Mouse (Mus musculus): ENCODE measurements around the gene Slc4a4.

Gene Slc4a4

DNA sequence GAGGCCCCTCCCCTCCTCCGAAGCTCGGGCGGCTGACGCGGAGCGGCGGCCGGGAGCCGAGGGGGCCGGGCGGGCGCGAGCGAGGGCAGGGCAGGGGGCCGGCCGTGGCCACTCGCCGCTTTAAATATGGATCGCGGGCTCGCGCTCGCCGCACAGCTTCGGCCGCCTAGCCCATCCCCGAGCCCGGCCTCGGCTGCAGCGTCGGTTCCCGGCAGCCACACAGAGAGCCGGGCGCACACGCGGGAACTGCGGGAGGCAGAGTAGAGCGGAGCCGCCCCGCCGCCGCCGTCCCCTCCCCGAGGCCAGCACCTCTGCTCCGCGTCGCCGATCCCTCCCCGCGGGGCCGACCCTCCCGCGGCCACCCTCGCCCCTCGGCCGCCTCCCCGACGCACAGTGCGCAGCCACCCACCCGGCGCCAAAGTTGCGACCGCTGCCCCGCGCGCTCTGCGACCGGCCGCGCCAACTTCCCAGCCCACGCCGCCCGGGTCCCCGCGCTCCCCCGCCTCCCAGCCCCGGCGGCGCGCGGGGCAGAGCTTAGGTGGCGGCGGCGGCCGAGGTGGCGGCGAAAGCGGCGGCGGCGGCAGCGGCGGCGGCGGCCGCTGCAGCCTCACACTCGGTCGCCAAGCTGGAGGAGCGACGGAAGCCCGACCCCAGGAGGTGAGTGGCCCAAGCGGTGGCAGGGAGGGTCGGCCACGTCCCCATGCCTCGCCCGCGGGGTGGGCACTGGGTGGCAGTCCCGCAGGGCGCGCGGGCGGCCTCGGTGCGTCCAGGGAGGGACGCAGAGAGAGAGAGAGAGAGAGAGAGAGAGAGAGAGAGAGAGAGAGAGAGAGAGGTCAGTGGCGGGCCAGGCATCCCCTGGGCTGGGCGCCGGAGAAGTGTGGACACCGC lies at the start of gene Slc4a4:
Gene Slc4a4, plus strand, starts transcription at position 151 of the 888 bp plus-strand sequence.
- peak; percentile 81 for DNase-seq

DNA sequence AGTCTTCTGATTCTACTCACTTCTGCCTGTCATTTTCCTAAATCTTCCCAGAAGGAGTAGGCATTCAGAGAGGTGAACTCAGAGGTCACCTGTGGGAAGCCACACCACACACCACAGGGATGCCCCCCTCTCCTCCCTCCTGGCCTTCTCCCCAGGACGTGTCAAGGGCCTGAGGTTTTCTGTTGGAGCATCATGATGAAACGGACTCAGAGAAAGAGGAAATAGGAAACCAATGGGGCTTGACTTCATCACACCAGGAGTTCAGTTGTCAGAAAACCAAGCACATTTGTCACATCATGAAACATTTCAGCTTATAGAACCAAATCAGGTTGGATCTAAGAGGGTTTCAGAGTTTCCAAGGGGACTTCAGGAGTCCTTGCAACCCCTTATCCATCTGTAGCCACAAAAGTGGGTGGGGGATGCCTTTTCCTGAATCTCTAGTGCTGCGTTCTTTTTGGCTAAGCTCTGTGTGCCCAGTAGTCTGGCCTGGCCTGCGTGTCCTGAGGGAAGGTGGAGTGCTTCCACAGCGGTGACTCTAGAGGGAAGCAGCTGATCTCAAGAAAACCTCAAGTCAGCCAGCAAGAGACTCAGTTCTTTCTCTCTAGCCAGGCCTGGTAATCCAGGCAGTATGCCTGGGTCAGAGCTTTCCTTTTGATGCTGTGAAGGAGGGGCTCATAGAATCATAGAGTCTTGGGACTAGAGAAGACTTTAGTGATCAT lies 46.4 kb upstream of the Slc4a4 start:
- no peak for DNase-seq

DNA sequence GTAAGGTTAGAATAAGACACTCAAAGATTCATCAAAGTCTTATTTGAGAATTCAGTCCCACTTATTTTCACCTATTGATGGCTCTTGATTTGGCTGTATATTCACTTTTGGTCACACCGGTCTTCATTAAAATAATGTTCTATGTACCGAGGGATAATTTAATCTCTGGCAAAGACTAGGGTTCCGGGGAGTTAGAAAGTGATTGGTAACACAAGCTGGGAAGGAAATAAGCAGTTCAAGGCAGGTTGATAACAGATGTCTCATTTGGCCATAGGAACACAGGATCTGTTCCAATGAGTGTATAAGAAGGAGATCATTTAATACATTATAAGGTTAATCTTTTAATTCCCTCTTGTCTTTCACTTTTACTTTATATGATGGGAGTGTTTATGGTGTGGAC lies 29.3 kb upstream of the Slc4a4 start:
- DNase-seq, result no peak

DNA sequence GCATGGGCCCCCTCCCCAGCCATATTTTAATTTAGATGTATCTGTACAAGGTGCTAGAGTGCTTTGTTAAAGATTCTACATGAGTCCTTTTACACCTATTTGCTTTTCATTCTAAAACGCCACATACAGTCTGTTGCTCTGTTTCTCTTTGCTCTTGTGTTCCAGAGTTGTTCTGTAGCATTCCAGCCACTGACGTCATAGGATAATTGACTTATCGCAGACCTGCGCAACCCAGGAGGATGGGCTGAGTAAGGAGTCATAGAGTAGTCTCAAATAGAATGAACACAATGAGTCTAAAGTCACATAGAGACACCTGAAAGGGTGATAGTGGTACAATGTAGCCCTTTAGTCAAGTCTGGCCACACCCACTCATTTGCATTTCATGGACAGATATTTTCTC lies 28.8 kb upstream of the Slc4a4 start:
- DNase-seq, result no peak

DNA sequence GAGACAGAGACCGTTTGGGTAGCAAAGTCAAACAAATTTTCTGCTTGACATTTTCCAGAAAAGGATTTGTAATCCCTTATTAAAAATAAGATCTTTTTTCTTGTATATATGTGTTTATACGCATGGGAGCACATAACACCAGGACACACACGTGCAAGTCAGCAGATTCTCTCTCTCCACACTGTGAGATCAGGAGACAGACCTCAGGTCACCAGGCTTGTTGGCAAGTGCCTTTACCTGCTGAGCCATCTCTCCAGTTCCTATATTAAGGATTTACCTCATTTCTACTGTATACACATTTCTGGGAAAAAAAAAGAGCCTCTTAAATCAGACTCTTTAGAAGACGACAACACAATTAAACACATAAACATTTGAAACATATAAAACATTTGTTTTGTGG lies 28.4 kb upstream of the Slc4a4 start:
- no peak for DNase-seq

DNA sequence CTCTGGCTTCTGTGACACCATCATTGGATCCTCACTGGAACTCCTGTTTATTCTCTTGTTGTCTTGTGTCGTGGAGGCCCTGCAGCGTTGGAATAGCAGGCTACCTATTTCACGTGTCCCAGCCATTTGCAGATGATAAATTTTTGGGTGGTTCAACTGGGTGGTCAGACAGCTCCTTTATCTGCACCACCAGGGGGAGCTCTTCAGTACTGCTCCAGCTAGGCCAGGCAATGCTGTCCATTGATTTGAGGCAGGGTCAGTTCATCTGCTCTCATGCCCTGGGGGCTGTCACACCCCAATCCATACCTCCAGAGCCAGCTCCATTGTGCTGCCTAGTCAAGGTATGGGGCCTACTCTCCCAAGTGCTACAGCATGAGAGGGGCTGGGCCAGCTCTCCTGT lies 24.5 kb upstream of the Slc4a4 start:
- peak; percentile 47 for DNase-seq

DNA sequence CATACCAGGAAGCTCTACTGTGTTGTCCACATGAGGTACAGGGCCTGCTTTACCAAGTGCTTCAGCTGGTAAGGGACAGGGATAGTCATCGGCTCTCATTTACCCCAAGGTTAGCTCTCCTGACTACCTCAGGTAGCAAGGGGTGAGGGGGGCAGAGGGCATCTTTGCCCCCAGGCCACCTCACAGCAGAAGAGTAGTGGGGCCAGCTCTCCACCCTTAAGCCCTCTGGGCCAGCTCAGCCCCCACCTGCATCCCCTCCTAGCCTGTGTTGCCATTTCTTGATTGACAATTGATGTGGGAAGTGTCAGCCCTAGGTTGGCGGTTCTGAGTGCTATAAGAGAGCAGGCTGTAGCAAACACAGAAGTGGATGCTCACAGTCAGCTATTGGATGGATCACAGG lies 23.8 kb upstream of the Slc4a4 start:
- DNase-seq, result no peak

DNA sequence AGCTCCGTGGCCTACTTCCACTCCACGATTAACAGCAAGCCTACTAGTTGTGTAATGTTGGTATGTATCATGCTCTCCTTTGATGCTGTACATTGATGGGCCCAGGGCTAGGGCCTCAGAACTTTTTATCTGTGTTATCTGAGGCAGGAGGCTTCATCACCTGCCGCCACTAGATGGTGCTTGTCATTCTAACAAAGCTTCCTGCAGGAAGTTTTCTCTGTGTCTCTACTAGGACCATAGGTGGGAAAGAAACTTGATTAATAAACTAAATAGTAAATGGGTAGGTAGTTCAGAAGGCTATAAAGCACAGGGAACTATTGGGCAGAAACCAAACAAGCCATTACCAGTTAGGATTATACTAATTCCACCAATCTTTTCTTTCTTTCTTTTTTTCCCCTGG lies 2.5 kb upstream of the Slc4a4 start:
- peak; percentile 72 for DNase-seq

DNA sequence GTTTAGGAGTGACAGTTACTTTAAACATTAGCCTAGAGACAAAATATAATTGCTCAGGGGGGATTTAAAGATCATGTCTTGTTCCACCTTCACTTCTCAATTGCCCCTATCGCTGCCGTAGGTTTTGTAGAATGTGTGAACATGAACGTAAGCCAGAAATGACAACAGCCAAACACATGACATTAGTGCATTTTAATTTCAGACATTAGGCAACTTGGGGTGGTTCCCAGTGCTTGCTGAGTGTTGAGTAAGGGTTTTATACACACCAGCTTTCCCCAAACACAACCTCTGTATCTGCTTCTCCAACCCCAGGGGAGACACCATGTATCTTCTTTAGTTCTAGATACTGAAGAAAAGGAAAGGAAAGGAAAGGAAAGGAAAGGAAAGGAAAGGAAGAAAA lies 1.1 kb upstream of the Slc4a4 start:
- DNase-seq, result no peak

DNA sequence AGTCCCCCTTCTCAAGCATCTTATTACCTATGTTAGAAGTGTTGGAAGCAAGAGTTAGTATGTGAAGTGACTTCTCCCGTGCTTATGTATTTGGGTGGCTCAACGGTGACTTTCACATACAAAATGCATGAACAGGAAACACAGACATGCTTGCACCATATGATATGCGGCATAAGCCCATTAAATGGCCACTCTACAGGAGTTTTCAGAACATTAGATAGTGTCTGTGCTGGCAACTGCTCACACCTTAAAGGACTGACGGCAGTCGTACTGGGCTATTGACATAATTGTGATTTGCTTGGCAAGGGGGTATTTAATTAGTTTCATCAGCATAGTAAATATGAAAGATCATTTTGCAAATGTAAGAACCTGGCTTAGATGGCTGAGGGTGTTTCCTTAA lies 674 bp upstream of the Slc4a4 start:
- no peak for DNase-seq

DNA sequence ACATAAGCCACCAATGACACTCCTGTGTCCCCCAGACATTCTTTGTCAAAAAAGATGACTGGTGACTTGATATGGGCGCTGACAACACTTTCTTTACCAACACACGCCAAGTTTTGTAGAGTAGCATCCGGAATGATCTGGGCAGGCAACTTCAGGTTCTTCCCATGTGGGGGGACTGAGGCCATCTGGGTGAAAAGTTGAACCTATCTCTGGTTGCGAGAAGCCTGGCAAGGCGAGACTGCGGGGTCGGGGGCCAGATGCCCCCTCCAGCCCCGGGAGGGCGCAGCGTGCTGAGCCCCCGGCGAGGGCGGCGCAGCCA lies 310 bp upstream of the Slc4a4 start:
- DNase-seq, result no peak

DNA sequence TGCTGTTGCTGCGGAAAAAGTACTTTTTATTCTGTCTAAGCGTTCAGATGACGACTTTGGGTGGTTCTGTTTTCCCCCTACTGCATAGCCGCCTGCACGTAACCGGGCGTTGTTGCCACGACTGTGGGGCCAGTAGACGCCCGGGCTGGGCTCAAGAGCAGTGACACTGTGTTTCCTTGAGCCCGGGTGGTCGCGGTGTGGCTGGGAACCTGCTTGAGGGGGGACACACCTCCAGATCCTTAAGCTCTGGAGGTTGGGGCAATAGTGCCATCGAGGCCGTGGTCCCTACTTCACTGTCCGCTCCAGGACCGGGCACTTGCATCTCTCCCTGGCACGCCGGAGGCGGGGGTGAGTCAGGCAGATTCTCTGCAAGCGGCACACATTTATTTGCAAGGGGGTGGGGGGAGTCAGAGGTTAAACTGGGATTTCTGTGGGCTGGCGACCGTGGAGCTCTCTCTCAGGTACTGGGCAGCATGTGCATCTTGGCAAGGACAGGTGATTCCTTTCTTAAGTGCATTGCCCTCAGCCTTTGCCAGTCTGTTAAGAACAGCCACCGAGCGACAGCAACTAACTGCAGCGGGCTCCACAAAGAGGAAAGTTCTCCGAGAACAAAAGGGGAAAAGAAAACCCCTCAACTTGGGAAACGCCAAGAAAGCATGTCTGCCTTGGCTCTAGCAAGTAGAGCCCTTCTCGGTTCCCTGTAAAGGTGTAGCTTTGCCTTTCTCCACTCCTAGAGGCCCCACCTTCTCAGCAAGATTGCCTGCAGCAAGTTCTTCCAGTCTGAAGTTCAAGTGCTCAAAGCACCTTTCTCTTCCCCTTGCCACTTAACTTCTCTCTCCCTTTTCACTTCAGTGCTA lies 1.2 kb downstream of the Slc4a4 start:
- peak; percentile 12 for DNase-seq

DNA sequence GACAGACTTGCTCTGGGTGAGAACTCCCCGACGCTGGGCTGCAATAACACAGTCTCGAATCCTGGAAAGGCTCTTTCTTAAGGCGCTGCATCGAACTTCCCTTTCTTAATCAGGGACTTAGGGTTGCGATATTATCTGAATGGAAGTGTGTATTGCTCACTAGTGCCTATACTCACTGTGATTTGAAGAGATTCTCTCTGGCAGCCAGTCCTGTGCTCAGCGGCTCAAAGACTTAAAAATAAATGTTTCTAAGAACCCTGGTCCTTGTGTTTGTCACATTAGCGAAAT lies 1.7 kb downstream of the Slc4a4 start:
- DNase-seq, result no peak

DNA sequence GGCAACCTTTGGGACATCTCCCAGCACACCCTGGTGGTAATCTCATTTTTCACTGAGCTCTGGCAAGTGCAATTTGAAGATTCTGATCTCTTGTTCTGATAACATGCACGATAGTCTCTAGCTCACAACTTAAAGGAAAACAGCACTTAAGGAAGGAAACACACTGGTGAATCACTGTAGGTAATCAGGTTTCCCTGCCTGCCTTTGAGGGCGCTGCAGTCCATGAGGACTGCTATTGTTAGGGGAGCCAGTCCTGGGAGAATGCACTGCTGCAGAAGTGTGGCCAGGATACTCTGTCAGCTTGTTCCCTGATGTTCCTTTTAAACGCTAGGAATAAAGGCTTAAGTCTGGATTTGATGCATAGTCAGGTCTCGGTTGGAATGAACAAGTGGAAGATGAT lies 2.7 kb downstream of the Slc4a4 start:
- DNase-seq, result no peak

DNA sequence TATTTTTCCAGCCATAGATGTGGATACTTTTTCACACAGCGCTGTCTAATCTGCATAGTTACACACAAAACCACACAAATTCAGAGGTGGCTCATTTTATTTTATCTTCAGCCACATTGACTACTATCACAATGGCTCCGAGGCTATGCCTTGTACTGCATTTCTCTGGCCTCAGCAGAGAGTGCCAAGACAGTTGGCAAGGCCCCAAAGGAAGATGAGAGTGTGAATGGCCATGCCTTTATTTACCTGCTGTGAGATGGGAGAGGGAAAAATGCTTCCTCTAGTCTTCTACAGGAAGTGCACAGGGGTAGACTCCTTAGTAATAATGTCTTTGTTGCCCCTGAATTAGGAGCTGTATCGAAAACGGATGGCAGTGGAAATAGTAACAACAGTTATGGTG lies 3.5 kb downstream of the Slc4a4 start:
- no peak for DNase-seq

DNA sequence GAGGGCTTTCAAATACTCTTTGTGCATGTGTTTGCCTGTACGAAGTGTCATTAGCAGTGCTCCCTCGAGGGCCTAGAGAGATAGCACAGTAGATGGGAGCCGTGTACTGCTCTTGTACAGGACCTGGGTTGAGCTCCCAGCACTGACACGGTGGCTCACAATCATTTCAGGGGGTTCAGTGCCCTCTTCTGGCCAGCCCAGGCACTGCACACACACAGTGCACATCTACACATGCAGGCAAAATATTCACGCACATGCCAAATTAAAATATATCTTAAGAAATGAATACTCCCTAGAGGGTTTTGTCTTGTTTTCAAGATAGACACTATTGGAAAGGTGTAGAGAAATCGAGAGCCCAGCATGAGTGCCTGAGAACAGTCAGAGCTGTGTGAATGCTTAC lies 10.0 kb downstream of the Slc4a4 start:
- no peak for DNase-seq

DNA sequence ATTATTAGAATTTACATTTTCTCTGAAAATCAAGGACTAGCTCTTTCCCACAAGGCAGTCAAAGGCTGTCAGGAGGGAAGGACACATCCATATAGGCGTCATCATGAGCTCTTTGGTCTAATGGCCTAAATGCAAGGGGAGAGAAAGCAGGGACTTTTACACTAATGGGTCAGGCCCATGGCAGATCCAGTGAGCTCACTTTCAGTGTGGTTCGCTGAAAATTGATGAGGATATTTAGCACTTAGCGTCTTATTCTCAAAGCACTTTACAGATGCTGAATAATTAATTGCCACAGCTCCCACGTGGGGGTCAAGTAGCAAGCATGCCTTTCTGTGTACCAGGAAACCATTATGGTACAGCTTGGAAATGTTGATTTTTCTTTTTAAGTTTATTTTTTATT lies 16.5 kb downstream of the Slc4a4 start:
- no peak for DNase-seq

DNA sequence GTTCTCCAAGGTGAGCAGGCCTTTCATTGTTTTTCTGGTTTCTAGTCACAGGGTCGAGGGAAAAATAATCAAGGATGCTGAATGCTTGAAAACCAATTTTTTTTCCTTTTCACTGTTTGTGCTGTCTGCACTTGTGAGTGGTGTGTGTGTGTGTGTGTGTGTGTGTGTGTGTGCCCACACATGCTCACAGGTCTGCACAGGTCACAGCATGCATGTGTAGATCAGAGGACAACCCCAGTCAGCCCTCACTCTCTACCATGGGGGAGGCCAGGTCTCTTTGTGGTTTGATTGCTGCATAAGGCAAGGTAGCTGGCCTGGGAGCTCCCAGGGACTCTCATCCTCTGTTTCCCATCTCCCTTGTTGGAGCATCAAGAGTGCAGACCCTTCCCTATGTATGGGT lies 16.9 kb downstream of the Slc4a4 start:
- no peak for DNase-seq

DNA sequence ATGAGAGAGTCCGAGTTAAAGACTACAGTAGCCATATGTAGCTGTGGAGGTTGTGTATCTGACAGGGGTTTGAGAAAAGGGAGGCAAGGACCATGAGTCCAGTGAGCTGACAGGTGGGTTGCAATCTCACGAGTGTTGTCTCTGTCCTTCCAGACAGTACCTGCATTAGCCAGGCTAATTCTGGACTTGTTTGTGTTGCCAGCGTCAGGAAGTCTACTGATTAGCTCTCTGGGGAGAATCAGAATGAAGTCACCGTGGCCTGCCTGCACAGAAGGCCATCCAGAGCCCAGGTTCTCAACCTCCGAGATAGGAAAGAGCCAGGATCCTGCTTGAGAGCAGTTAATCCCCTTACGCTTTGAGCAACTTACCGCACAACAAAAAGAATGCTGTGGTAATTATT lies 18.2 kb downstream of the Slc4a4 start:
- DNase-seq, result no peak

DNA sequence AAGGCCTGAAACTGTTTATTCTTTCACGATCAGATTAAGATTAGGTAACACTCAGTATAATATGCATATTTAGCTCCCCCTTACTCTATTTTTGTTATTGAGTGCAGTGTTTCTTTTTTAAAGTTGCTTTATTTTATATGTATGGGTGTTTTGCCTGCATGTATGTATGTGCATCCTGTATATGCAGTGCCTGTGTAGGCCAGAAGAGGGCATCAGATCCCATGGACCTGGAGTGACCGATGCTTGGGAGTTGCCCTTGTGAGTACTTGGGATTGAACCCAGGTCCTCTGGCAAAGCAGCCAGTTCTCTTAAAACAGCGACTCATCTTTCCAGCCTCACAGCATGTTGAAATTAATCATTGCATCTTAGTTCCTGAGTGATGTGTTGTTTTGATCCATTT lies 21.0 kb downstream of the Slc4a4 start:
- DNase-seq, result no peak

DNA sequence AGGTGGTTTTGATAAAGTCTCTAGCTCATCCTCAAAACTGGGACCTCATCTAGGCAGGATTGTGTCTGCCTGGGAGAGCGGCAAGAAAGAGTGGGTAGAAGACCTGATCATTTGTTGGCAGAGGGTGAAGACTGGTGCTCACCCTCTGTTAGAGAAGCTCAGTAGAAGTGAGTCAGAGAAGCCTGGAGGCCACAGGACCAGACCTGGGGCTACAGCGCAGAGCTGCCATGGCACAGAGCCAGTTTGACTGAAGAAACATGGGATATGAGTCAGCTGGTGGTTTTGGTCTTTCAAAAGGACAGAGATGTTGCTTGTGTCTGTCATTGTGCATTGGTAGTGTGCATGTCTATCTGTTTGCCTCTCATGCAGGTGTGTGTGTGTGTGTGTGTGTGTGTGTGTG lies 26.0 kb downstream of the Slc4a4 start:
- no peak for DNase-seq

DNA sequence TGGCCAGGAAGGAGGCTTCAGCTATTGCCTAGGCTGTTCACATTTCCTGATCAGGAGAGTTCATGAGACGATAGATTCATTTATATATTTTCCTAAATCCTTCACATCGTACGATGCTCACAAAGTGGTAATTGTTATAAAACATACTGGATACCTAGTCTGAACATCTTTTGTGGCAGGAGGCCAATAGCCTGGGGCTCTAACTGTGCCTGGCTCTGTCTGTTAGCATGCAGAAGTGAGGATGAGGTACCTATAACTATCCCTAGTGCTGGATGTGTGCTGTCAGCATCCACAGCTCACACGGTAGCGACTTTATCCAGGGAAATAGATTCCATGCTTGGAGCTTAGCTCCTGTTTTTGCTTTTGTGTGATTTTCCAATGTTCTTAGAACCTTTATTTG lies 28.5 kb downstream of the Slc4a4 start:
- DNase-seq, result no peak

DNA sequence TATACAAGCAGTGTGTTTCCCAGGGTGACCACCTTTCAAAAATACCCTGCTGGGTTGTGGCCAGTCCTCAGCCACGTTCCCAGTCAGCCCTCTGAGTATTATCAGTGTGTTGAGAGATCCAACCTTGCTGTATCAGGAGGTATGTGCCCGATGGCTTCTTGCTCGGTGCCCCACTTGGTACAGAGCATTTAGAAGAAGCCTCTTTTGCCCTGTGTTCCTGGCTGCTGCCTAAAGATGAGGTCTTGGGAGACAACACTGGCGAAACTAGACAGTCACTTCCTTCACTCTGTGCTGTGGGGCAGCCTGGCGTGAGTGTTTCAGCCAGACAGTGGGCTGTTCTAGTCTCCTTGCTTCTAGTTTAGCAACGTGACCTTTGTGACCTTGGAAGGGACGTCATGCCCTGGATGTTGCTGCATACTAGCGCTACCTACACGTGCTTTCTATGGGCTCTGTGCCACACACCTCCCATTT lies 29.9 kb downstream of the Slc4a4 start:
- no peak for DNase-seq

DNA sequence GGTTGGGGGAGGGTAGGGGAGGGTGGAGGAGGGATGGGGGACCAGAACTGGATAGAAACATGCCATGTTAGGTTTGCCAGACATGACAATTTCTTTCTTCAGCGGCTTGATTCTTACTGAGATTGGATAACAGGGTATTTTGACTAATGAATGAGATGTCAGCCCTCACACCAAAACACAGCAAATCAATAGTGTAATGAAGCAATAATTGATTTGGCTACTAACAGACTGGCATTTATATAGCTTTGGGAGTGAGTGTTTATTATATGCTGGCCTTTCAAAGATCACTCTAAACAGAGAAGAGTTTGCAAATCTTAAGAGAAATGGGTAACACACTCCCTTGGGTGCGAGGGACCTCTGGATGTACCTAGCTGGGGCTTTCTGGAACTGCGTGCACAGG lies 30.6 kb downstream of the Slc4a4 start:
- no peak for DNase-seq
